In the genomic region with DNA sequence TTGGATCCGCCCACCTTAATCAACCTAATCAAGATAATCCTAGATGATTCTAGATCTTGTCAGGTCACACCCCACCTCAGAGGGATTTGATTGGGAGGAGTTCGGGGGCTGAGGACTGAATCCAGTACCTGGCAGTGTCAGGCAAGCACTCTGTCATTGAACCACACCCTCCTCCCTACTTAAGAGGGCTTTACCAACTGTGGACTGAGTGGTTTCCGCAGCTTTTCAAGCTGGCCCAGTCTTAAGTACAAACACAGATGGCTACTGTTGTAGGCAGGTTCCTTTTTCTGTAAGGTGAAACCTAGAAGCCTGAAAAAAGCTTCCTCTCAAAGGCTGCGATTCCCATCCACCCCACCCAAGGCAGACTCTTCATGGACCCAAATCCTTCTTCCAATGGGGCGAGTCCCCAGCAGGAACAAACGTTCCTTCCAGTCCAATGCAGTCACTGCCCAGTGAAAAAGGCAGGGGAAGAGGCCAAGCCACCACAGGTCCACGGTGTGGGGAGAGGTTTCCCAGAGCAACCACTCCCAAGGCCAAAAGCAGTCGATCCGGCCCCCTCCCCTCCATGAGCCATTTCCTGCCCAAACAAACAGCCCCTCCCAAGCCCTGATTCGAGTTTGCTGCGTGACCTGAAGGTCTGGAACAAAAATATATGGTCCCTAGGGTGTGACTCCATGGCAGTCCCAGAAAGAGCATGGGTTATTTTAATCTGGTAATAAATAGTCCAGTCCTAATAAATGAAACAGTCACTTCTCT, we compare ENCODE assay signal across 9 mouse cellular contexts. TPM values are rescaled to one million over a fixed set of nuclear protein-coding genes. Genes with fewer than 3 reads are reported as not detected.
DNase-seq lines count a peak whose midpoint lies in the region; ATAC-seq and TF ChIP-seq lines count a peak whose summit lies in the region.
"Had no signal": no experiment of that assay in that cellular context is flagged by ENCODE, and none has a peak within 500 bp of the region (broad histone marks: within the 10 kb centered on the region; RNA-seq: fewer than 3 reads in every experiment).

No protein-coding gene starts in this region.

- H3K4me3 ChIP-seq in kidney, adult 2 months (ENCODE audit: insufficient read depth, low read depth, low read length), result no peak overlapping the region
- no peak overlapping the region for H3K4me3 ChIP-seq in limb, embryonic 12.5 days (replicated peaks)
- H3K4me3 ChIP-seq: neural tube, embryonic 12.5 days had no signal

- WGBS in kidney, adult 2 months, result 52% methylated on average over 11 of the region's 11 CpGs
- 48% methylated on average over 11 of the region's 11 CpGs for WGBS in limb, embryonic 12.5 days

- no peaks in the 10 kb centered on the region for H3K4me1 ChIP-seq in kidney, adult 2 months (ENCODE audit: control insufficient read depth, insufficient read depth, low read length)
- peaks cover 13% of the 10 kb centered on the region; the same call in 1 of the 2 replicates for H3K4me1 ChIP-seq in limb, embryonic 12.5 days (replicated peaks)
- H3K4me1 ChIP-seq: neural tube, embryonic 12.5 days had no signal

- peak; percentile 18 for DNase-seq in kidney, adult 2 months
- no peak for DNase-seq in kidney, adult 18-20 months
- peak; percentile 40 for DNase-seq in ZHBTc4 (ENCODE audit: low read depth, low spot score)
- DNase-seq in heart, adult 8-10 months (ENCODE audit: low spot score), result peak; percentile 77
- DNase-seq in urinary bladder, postnatal 25 days (ENCODE audit: low spot score), result no peak
- no peak for DNase-seq in urinary bladder, adult 18-20 months (ENCODE audit: low spot score in 2 of 2)
- no peak for DNase-seq in frontal cortex, postnatal 25 days (ENCODE audit: low spot score in 2 of 2)

- no peaks in the 10 kb centered on the region for H3K27me3 ChIP-seq in kidney, adult 2 months (replicated peaks; ENCODE audit: control insufficient read depth, insufficient read depth, low read length)
- H3K27me3 ChIP-seq in limb, embryonic 12.5 days, result no peaks in the 10 kb centered on the region
- H3K27me3 ChIP-seq: neural tube, embryonic 12.5 days had no signal

- 0 out of 2 replicates have a peak, but pooled peaks cover 5% of the 10 kb centered on the region for H3K9me3 ChIP-seq in limb, embryonic 12.5 days
- H3K9me3 ChIP-seq: neural tube, embryonic 12.5 days had no signal

- no peak overlapping the region for H3K27ac ChIP-seq in kidney, adult 2 months (ENCODE audit: insufficient read depth, low read depth, low read length)
- H3K27ac ChIP-seq in limb, embryonic 12.5 days, result peak overlapping the region; percentile 78
- H3K27ac ChIP-seq: neural tube, embryonic 12.5 days had no signal

- H3K36me3 ChIP-seq in kidney, adult 2 months (ENCODE audit: control insufficient read depth, insufficient read depth, low read length), result no peaks in the 10 kb centered on the region
- no peaks in the 10 kb centered on the region for H3K36me3 ChIP-seq in limb, embryonic 12.5 days
- H3K36me3 ChIP-seq: neural tube, embryonic 12.5 days had no signal

- no peak overlapping the region for H3K9ac ChIP-seq in limb, embryonic 12.5 days (replicated peaks)
- H3K9ac ChIP-seq: neural tube, embryonic 12.5 days had no signal

- H3K4me2 ChIP-seq in limb, embryonic 12.5 days, result no peak overlapping the region
- H3K4me2 ChIP-seq: neural tube, embryonic 12.5 days had no signal

- ATAC-seq in limb, embryonic 12.5 days (ENCODE audit: insufficient number of reproducible peaks, insufficient read depth, low FRiP score, low TSS enrichment, low read depth), result peak; percentile 66

- TF ChIP-seq POLR2A in kidney, adult 2 months (IDR thresholded peaks at IDR 0.05; ENCODE audit: low read depth, low read length), result no peak

- no peak for TF ChIP-seq CTCF in kidney, adult 2 months (conservative IDR thresholded peaks at IDR 0.05; ENCODE audit: insufficient read depth, insufficient read length, low read depth, low read length)

RNA-seq across cellular contexts. Expression of a gene that starts 22.5 kb away (rescaled TPM):
- 3.9 and 4.3 TPM in 2 replicates for polyA plus RNA-seq in kidney, adult 2 months (2012; rRNA removed)
- 10 to 100 TPM; 12.6 to 13.9 (median 13.2) TPM for total RNA-seq in heart, adult 8-10 months (2022)
- 21.8 and 22.6 TPM in 2 replicates for polyA plus RNA-seq in limb, embryonic 12.5 days (2016; fragmentation: Nextera tagmentation; extraction: Ambion mirVana)

RNA-seq across cellular contexts. Expression of a gene that starts 59.7 kb away (rescaled TPM):
- polyA plus RNA-seq in kidney, adult 2 months (2012; rRNA removed), result 32.9 and 34.8 TPM in 2 replicates
- 10 to 100 TPM; 15.7 to 16.7 (median 15.9) TPM for total RNA-seq in heart, adult 8-10 months (2022)
- 34.1 and 34.4 TPM in 2 replicates for polyA plus RNA-seq in limb, embryonic 12.5 days (2016; fragmentation: Nextera tagmentation; extraction: Ambion mirVana)

RNA-seq across cellular contexts. Expression of a gene that starts 60.0 kb away (rescaled TPM):
- 45.4 and 59.9 TPM in 2 replicates for polyA plus RNA-seq in kidney, adult 2 months (2012; rRNA removed)
- total RNA-seq in heart, adult 8-10 months (2022), result 10 to 100 TPM; 48.4 to 55.5 (median 49.6) TPM
- polyA plus RNA-seq in limb, embryonic 12.5 days (2016; fragmentation: Nextera tagmentation; extraction: Ambion mirVana), result 140 and 145 TPM in 2 replicates

Comparison
In these comparisons a context has a peak if more than half of its experiments do, and no peak if none do; other contexts are left out.
1. DNase-seq: peak in kidney, adult 2 months (single experiment), ZHBTc4 (single experiment) and heart, adult 8-10 months (single experiment); none in kidney, adult 18-20 months (single experiment), urinary bladder, postnatal 25 days (single experiment), urinary bladder, adult 18-20 months (0 of 2) and frontal cortex, postnatal 25 days (0 of 2).